Comparison of ENCODE assay signal across 9 mouse cellular contexts in the genomic region with DNA sequence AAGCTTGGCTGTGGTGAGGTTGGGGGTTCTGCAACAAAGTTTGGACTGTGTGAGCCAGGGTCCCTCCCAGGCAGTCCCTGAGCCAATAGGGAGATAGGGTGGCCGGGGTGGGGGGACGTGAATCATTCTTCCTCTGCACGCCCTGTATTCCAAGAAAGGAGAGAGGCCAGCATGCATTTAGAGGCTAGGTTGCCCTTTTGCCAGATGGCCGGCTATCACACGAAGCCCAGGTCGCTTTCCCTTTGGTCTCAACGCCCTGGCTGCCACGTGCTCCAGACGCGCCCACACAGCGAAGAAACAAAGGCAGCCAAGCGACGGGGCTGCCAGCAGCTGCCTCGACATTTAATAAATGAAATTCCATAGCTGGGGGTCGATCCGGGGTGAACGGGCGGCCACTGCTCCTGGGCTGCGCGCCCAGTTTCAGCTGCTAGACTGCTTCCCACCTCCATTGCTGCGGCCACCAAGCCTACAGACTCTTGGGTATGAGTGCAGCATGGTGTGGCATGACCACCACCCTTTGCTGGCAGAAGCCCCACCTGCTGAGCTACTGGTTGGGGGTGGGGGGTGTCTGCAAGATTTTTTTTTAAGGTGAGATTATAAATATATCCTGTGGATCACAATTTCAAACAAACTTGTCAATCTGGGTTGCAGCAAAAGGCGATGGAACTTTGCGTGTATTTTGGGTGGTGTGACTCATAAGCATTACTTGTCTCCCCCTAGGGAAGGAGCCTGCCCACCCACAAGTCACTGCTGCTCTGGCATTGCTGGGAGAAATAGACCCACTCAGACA. TPM values are rescaled to one million over a fixed set of nuclear protein-coding genes. Genes with fewer than 3 reads are reported as not detected.
DNase-seq lines count a peak whose midpoint lies in the region; ATAC-seq and TF ChIP-seq lines count a peak whose summit lies in the region.
"Had no signal": no experiment of that assay in that cellular context is flagged by ENCODE, and none has a peak within 500 bp of the region (broad histone marks: within the 10 kb centered on the region; RNA-seq: fewer than 3 reads in every experiment).

No protein-coding gene starts in this region.

- ATAC-seq in hindbrain, postnatal 0 days: peak; percentile 61
- peak; percentile 22; the same call in 1 of the 2 replicates for ATAC-seq in liver, embryonic 13.5 days (ENCODE audit: low read depth)
- ATAC-seq in neural tube, embryonic 14.5 days (ENCODE audit: low read depth): peak; percentile 38

- peak; percentile 76 for DNase-seq in urinary bladder, postnatal 14 days (ENCODE audit: low spot score)
- no peak for DNase-seq in urinary bladder, adult 2 months (ENCODE audit: low spot score)
- DNase-seq in cerebellum, adult 2 months: peak; percentile 69 to 73
- DNase-seq in gastrocnemius, adult 2 months: peak; percentile 68
- peak; percentile 74 for DNase-seq in hindbrain, postnatal 0 days (ENCODE audit: low spot score)
- peak; percentile 45 for DNase-seq in liver, embryonic 13.5 days
- DNase-seq in layer of hippocampus, postnatal 36 days: no peak

- TF ChIP-seq CTCF in cerebellum, adult 2 months (IDR thresholded peaks at IDR 0.05; ENCODE audit: borderline replicate concordance, insufficient read depth, low read depth, low read length): no peak
- TF ChIP-seq CTCF in gastrocnemius, adult 2 months (IDR thresholded peaks at IDR 0.05): no peak
- TF ChIP-seq CTCF in hindbrain, postnatal 0 days (IDR thresholded peaks at IDR 0.05; ENCODE audit: low read depth): no peak

- intact Hi-C loops in gastrocnemius, adult 2 months (cut with DNase I): no loop called here

- peaks cover 13% of the 10 kb centered on the region for H3K4me1 ChIP-seq in cerebellum, adult 2 months (ENCODE audit: control insufficient read depth, insufficient read depth, low read length)
- H3K4me1 ChIP-seq in hindbrain, postnatal 0 days (ENCODE audit: insufficient read depth, low read length): peaks cover 47% of the 10 kb centered on the region
- peaks cover 79% of the 10 kb centered on the region for H3K4me1 ChIP-seq in liver, embryonic 13.5 days (replicated peaks)
- H3K4me1 ChIP-seq in neural tube, embryonic 14.5 days (ENCODE audit: control insufficient read depth, insufficient read depth, low read length): peaks cover 58% of the 10 kb centered on the region

- H3K36me3 ChIP-seq in hindbrain, postnatal 0 days (ENCODE audit: insufficient read depth, low read length): no peaks in the 10 kb centered on the region
- no peaks in the 10 kb centered on the region for H3K36me3 ChIP-seq in liver, embryonic 13.5 days
- H3K36me3 ChIP-seq in neural tube, embryonic 14.5 days (ENCODE audit: control insufficient read depth, insufficient read depth, low read length): no peaks in the 10 kb centered on the region

- peak overlapping the region; percentile 97 for H3K9ac ChIP-seq in hindbrain, postnatal 0 days (replicated peaks; ENCODE audit: low read length)
- H3K9ac ChIP-seq in liver, embryonic 13.5 days: peak overlapping the region; percentile 88
- peak overlapping the region; percentile 47 for H3K9ac ChIP-seq in neural tube, embryonic 14.5 days (replicated peaks; ENCODE audit: low read depth, low read length)

- H3K4me3 ChIP-seq in cerebellum, adult 2 months (replicated peaks; ENCODE audit: insufficient read depth, low read depth, low read length): peak overlapping the region; percentile 16
- peak overlapping the region; percentile 93 for H3K4me3 ChIP-seq in gastrocnemius, adult 2 months
- peak overlapping the region; percentile 93 for H3K4me3 ChIP-seq in hindbrain, postnatal 0 days (ENCODE audit: low read length)
- H3K4me3 ChIP-seq in liver, embryonic 13.5 days (replicated peaks): peak overlapping the region; percentile 87
- H3K4me3 ChIP-seq in neural tube, embryonic 14.5 days (ENCODE audit: low read depth, low read length): peak overlapping the region; percentile 96

- H3K9me3 ChIP-seq in hindbrain, postnatal 0 days (ENCODE audit: low read length): no peaks in the 10 kb centered on the region
- H3K9me3 ChIP-seq in liver, embryonic 13.5 days (replicated peaks): no peaks in the 10 kb centered on the region
- H3K9me3 ChIP-seq in neural tube, embryonic 14.5 days (ENCODE audit: control insufficient read depth, low read length): no peaks in the 10 kb centered on the region

- no peak for TF ChIP-seq POLR2A in cerebellum, adult 2 months (IDR thresholded peaks at IDR 0.05; ENCODE audit: borderline replicate concordance, insufficient read depth, low read length)

- H3K27me3 ChIP-seq in cerebellum, adult 2 months (ENCODE audit: control insufficient read depth, insufficient read depth, low read length): no peaks in the 10 kb centered on the region
- H3K27me3 ChIP-seq in hindbrain, postnatal 0 days (ENCODE audit: insufficient read depth, low read length): no peaks in the 10 kb centered on the region
- H3K27me3 ChIP-seq in liver, embryonic 13.5 days: peaks cover 34% of the 10 kb centered on the region
- H3K27me3 ChIP-seq in neural tube, embryonic 14.5 days (ENCODE audit: control insufficient read depth, insufficient read depth, low read length): no peaks in the 10 kb centered on the region

- H3K4me2 ChIP-seq in hindbrain, postnatal 0 days (ENCODE audit: low read depth, low read length): peak overlapping the region; percentile 94
- peak overlapping the region; percentile 98 for H3K4me2 ChIP-seq in liver, embryonic 13.5 days
- peak overlapping the region; percentile 71 for H3K4me2 ChIP-seq in neural tube, embryonic 14.5 days (ENCODE audit: low read depth, low read length)

- under 1% methylated on average over 23 of the region's 23 CpGs for WGBS in cerebellum, adult 2 months
- WGBS in hindbrain, postnatal 0 days: under 1% methylated on average over 23 of the region's 23 CpGs
- under 1% methylated on average over 23 of the region's 23 CpGs for WGBS in liver, embryonic 13.5 days (ENCODE audit: insufficient replicate concordance)
- under 1% methylated on average over 23 of the region's 23 CpGs for WGBS in neural tube, embryonic 14.5 days

- peak overlapping the region; percentile 61 for H3K27ac ChIP-seq in cerebellum, adult 2 months (ENCODE audit: insufficient read depth, low read length)
- H3K27ac ChIP-seq in gastrocnemius, adult 2 months: peak overlapping the region; percentile 97
- peak overlapping the region; percentile 95 for H3K27ac ChIP-seq in hindbrain, postnatal 0 days
- peak overlapping the region; percentile 81 for H3K27ac ChIP-seq in liver, embryonic 13.5 days
- H3K27ac ChIP-seq in neural tube, embryonic 14.5 days (ENCODE audit: low read depth, low read length): peak overlapping the region; percentile 92

RNA-seq across cellular contexts. Expression of a gene that starts 1.7 kb away (rescaled TPM):
- polyA plus RNA-seq in urinary bladder, adult 2 months (2012; rRNA removed): 24.7 and 37.0 TPM in 2 replicates
- 106 and 110 TPM in 2 replicates for polyA plus RNA-seq in cerebellum, adult 2 months (2012; rRNA removed)
- total RNA-seq in gastrocnemius, adult 2 months (2021): 10 to 100 TPM; 25.9 to 33.3 TPM
- total RNA-seq in hindbrain, postnatal 0 days (2014; rRNA removed): 126 and 127 TPM in 2 replicates
- polyA plus RNA-seq in hindbrain, postnatal 0 days (2015; fragmentation: Nextera tagmentation; extraction: Ambion mirVana): 13.8 and 15.0 TPM in 2 replicates
- polyA plus RNA-seq in liver, embryonic 13.5 days (2015; fragmentation: Nextera tagmentation; extraction: Ambion mirVana): 1.8 and 1.9 TPM in 2 replicates
- polyA plus RNA-seq in neural tube, embryonic 14.5 days (2014; fragmentation: Nextera tagmentation; extraction: Ambion mirVana): 20.3 and 21.6 TPM in 2 replicates
- 100 to 1,000 TPM; 284 to 288 TPM for total RNA-seq in layer of hippocampus, postnatal 36 days (2021)

RNA-seq across cellular contexts. Expression of a gene that starts 2.2 kb away (rescaled TPM):
- 21.8 and 22.3 TPM in 2 replicates for polyA plus RNA-seq in urinary bladder, adult 2 months (2012; rRNA removed)
- polyA plus RNA-seq in cerebellum, adult 2 months (2012; rRNA removed): 106 and 114 TPM in 2 replicates
- total RNA-seq in gastrocnemius, adult 2 months (2021): 10 to 100 TPM in 1 of 2 experiments, 1 to 10 TPM in 1; 9.5 to 10.8 TPM
- 71.6 and 77.1 TPM in 2 replicates for total RNA-seq in hindbrain, postnatal 0 days (2014; rRNA removed)
- polyA plus RNA-seq in hindbrain, postnatal 0 days (2015; fragmentation: Nextera tagmentation; extraction: Ambion mirVana): 27.1 and 30.6 TPM in 2 replicates
- 0.81 and 1.0 TPM in 2 replicates for polyA plus RNA-seq in liver, embryonic 13.5 days (2015; fragmentation: Nextera tagmentation; extraction: Ambion mirVana)
- 38.2 and 47.7 TPM in 2 replicates for polyA plus RNA-seq in neural tube, embryonic 14.5 days (2014; fragmentation: Nextera tagmentation; extraction: Ambion mirVana)
- 10 to 100 TPM; 83.2 to 88.4 TPM for total RNA-seq in layer of hippocampus, postnatal 36 days (2021)

RNA-seq across cellular contexts. Expression of a gene that starts 23.2 kb away (rescaled TPM):
- polyA plus RNA-seq in urinary bladder, adult 2 months (2012; rRNA removed): 0.71 and 1.1 TPM in 2 replicates
- 0.98 and 1.0 TPM in 2 replicates for polyA plus RNA-seq in cerebellum, adult 2 months (2012; rRNA removed)
- under 1 TPM; 0.18 to 0.50 TPM for total RNA-seq in gastrocnemius, adult 2 months (2021)
- 3.6 and 4.7 TPM in 2 replicates for total RNA-seq in hindbrain, postnatal 0 days (2014; rRNA removed)
- 2.1 TPM in 2 replicates for polyA plus RNA-seq in hindbrain, postnatal 0 days (2015; fragmentation: Nextera tagmentation; extraction: Ambion mirVana)
- polyA plus RNA-seq in liver, embryonic 13.5 days (2015; fragmentation: Nextera tagmentation; extraction: Ambion mirVana): 3.4 and 3.8 TPM in 2 replicates
- polyA plus RNA-seq in neural tube, embryonic 14.5 days (2014; fragmentation: Nextera tagmentation; extraction: Ambion mirVana): 1.5 and 1.8 TPM in 2 replicates
- total RNA-seq in layer of hippocampus, postnatal 36 days (2021): 1 to 10 TPM; 1.3 to 1.5 TPM

RNA-seq across cellular contexts. Expression of a gene that starts 24.1 kb away (rescaled TPM):
- 20.9 and 21.0 TPM in 2 replicates for polyA plus RNA-seq in urinary bladder, adult 2 months (2012; rRNA removed)
- polyA plus RNA-seq in cerebellum, adult 2 months (2012; rRNA removed): 11.6 and 12.8 TPM in 2 replicates
- total RNA-seq in gastrocnemius, adult 2 months (2021): 1 to 10 TPM; 2.3 to 5.0 TPM
- 13.7 and 17.8 TPM in 2 replicates for total RNA-seq in hindbrain, postnatal 0 days (2014; rRNA removed)
- 14.3 and 17.2 TPM in 2 replicates for polyA plus RNA-seq in hindbrain, postnatal 0 days (2015; fragmentation: Nextera tagmentation; extraction: Ambion mirVana)
- polyA plus RNA-seq in liver, embryonic 13.5 days (2015; fragmentation: Nextera tagmentation; extraction: Ambion mirVana): 5.1 and 5.5 TPM in 2 replicates
- polyA plus RNA-seq in neural tube, embryonic 14.5 days (2014; fragmentation: Nextera tagmentation; extraction: Ambion mirVana): 10.6 and 12.8 TPM in 2 replicates
- total RNA-seq in layer of hippocampus, postnatal 36 days (2021): 1 to 10 TPM; 5.4 to 5.9 TPM

RNA-seq across cellular contexts. Expression of a gene that starts 27.3 kb away (rescaled TPM):
- polyA plus RNA-seq in urinary bladder, adult 2 months (2012; rRNA removed): not detected in 2 replicates
- polyA plus RNA-seq in cerebellum, adult 2 months (2012; rRNA removed): not detected in 2 replicates
- not detected for total RNA-seq in gastrocnemius, adult 2 months (2021)
- not detected in 2 replicates for total RNA-seq in hindbrain, postnatal 0 days (2014; rRNA removed)
- polyA plus RNA-seq in hindbrain, postnatal 0 days (2015; fragmentation: Nextera tagmentation; extraction: Ambion mirVana): not detected in 2 replicates
- 0.10 TPM in 1 of 2 replicates, not detected in the other for polyA plus RNA-seq in liver, embryonic 13.5 days (2015; fragmentation: Nextera tagmentation; extraction: Ambion mirVana)
- not detected in 2 replicates for polyA plus RNA-seq in neural tube, embryonic 14.5 days (2014; fragmentation: Nextera tagmentation; extraction: Ambion mirVana)
- not detected for total RNA-seq in layer of hippocampus, postnatal 36 days (2021)
- total RNA-seq: gastrocnemius, adult 8-10 months had no signal

Comparison
In these comparisons a context has a peak if more than half of its experiments do, and no peak if none do; other contexts are left out.
1. DNase-seq: peak in urinary bladder, postnatal 14 days (single experiment), cerebellum, adult 2 months (2 of 2), gastrocnemius, adult 2 months (single experiment), hindbrain, postnatal 0 days (single experiment) and liver, embryonic 13.5 days (single experiment); none in urinary bladder, adult 2 months (single experiment) and layer of hippocampus, postnatal 36 days (0 of 2).
2. H3K4me3 ChIP-seq: peak in every context shown above with its lines; median percentile 96 in neural tube, embryonic 14.5 days; 93 in gastrocnemius, adult 2 months; 93 in hindbrain, postnatal 0 days; 87 in liver, embryonic 13.5 days; 16 in cerebellum, adult 2 months.
3. H3K9ac ChIP-seq: peak in every context shown above with its lines; median percentile 97 in hindbrain, postnatal 0 days; 88 in liver, embryonic 13.5 days; 47 in neural tube, embryonic 14.5 days.
4. RNA of a gene that starts 2.2 kb away (polyA plus RNA-seq): 106 to 114 TPM in cerebellum, adult 2 months, 38.2 to 47.7 TPM in neural tube, embryonic 14.5 days, 27.1 to 30.6 TPM in hindbrain, postnatal 0 days and 21.8 to 22.3 TPM in urinary bladder, adult 2 months; 0.81 to 1.0 TPM in liver, embryonic 13.5 days; every median in the first group is over 10 times any median in the second.
5. Peak in every context shown above with its lines, with median percentiles within 50 percentile points of each other: H3K27ac ChIP-seq, ATAC-seq and H3K4me2 ChIP-seq.